Mouse (Mus musculus): ENCODE data around the gene Lrba. TPM values are rescaled to one million over a fixed set of nuclear protein-coding genes. Genes with fewer than 3 reads are reported as not detected.

Gene Lrba
- total RNA-seq, 2 experiments from 2014 or later = 19.5 to 21.2 TPM

DNA sequence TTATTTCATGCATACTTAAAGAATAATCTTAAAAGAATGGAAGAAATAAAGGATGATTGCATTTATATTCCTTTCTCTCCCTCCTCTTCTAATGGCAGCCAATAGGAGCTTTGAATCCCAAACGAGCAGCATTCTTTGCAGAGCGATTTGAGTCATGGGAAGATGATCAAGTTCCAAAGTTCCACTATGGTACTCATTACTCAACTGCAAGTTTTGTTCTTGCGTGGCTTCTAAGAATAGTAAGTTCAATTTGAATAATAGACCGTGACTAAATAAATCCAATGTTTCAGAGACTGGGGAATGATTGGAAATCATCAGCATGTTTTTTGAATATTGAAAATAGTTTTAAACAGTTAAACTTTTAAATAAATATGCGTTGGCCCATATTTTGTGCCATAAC lies 416.9 kb downstream of the Lrba start:
- DNase-seq = no peak
- intact Hi-C loops (cut with DNase I) = no loop called here

- DNase-seq = no peak
- intact Hi-C loops (cut with DNase I) = no loop called here
Observed at GRCm38 (mm10) chr3:86641796-86642195, 417.3 kb downstream of the Lrba start.

- intact Hi-C loops (cut with DNase I) = no loop called here
- DNase-seq = no peak
Observed at GRCm38 (mm10) chr3:86646771-86647170, 422.3 kb downstream of the Lrba start.

- DNase-seq = no peak
- intact Hi-C loops (cut with DNase I) = no loop called here
Observed at GRCm38 (mm10) chr3:86651006-86651405, 426.5 kb downstream of the Lrba start.

DNA sequence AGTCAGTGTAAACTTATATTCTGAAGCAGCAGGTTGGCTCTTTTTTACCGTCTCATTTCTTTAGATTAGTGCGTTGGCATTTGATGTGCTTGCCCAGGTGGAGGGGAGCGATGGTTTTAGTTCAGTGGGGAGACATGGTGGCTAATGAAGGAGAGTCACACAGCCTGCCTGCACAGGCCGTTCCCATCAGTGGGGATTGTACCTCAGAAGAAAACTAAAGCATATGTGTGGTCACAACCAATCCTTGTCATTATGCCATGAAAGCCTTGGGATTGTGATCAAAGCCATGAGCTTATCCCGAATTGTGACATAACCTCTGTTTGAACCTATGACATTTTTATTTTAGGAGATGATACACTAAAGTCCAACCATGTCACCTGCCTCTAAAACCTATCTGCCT lies 434.8 kb downstream of the Lrba start:
- DNase-seq = no peak
- intact Hi-C loops (cut with DNase I) = no loop called here

- intact Hi-C loops (cut with DNase I) = no loop called here
- no peak for DNase-seq
Observed at GRCm38 (mm10) chr3:86664399-86664798, 439.9 kb downstream of the Lrba start.

DNA sequence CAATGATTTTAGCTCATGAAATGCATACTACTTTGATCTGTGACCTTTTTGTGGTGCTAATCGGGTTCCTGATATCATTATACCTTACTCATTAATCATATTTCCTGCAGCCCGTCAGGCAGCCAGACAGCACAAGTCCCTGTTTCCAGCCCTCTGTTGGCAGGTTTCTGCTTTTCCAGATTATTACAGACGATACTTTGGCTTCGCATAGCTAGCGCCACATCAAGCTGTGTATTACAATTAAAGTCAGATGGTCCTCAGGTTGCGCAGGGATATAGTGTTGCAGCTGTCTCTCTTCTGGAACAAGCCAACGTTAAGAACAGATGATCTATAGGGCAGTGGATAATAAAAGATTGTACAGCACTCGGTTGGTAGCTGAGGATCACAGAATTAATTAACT lies 443.7 kb downstream of the Lrba start:
- DNase-seq = no peak
- intact Hi-C loops (cut with DNase I) = no loop called here

- no peak for DNase-seq
- intact Hi-C loops (cut with DNase I) = no loop called here
Observed at GRCm38 (mm10) chr3:86677573-86678155, 453.2 kb downstream of the Lrba start.

DNA sequence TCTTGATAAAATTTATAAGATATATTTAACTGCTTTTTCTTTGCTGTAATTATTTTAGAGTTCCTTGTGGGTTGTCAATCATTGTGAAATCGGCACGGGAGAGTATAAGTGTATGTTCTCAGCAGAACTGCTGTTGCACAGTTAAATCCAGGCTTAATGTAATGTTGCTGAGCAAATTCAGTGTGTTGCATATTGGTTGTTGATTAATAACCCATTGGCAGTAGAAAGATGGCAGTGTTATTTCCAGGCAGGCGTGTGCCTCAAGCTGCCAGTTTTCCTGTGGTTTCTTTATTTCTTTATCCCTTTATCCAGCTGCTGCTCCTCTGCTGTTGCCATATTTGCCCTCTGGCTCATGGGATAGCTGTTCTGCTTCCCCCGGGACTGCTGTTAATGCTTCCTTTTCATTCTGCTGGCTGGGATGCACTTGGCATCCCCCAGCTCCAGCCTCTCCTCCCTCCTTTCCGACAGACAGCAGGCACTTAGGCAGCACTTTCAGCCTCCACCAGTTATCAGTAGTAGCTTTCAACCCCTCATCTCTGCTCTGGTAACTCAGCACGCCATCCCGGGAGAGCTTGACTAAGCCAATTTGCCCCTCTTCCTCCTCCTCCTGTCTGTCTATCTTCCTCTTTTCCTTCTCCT lies 463.2 kb downstream of the Lrba start:
- DNase-seq = peak in 1 of 2 experiments; percentile 13

DNA sequence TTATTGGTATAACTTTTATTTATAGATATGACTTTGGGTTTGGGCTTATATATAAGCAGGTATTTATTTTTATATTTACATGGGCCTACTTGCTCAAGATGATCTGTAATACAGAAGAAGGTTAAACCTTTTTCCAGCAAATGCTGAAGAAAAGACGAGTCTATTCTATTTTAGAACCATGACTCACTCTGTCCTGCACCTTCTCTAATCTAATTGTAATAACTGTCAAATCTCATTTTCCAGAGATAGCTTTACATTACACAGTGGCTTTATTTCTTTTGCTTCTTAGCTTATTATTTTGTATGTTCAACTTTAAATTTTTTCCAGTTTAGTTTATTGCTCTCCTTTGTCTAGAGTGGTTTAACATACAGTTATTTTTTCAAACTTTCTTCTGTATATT lies 464.0 kb downstream of the Lrba start:
- DNase-seq = no peak
- intact Hi-C loops (cut with DNase I) = no loop called here

More for the DNA sequence above, 463.2 kb downstream of the Lrba start:
- intact Hi-C loops (cut with DNase I) = no loop called here

- intact Hi-C loops (cut with DNase I) = no loop called here
- no peak for DNase-seq
Observed at GRCm38 (mm10) chr3:86689305-86689704, 464.8 kb downstream of the Lrba start.

GRCm38 (mm10) chr3:86692779-86693178 lies 468.3 kb downstream of the Lrba start:
- intact Hi-C loops (cut with DNase I) = no loop called here
- DNase-seq = no peak

GRCm38 (mm10) chr3:86693553-86693952 lies 469.1 kb downstream of the Lrba start:
- DNase-seq = no peak
- intact Hi-C loops (cut with DNase I) = no loop called here

- DNase-seq = no peak
- intact Hi-C loops (cut with DNase I) = no loop called here
Observed at GRCm38 (mm10) chr3:86698947-86699346, 474.5 kb downstream of the Lrba start.

DNA sequence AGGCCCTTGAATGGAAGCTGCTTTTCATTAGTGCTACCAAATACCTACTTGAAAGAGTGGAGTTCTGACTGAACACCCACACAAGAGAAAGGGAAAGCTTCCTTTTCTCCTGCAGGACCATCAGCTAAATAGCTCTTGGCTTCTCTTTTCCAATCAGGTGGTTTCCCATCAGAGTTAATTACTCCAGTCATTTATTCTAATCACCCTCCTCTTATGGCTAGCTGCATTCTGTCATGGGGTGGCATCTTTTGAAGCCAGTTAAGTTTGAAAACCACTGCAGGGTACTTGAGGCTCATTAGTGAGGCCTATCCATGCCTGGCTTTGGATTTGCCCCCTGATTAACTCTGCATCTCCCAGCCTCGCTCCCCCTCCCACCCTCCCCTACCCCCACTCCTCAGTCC lies 476.7 kb downstream of the Lrba start:
- intact Hi-C loops (cut with DNase I) = no loop called here
- DNase-seq = no peak

DNA sequence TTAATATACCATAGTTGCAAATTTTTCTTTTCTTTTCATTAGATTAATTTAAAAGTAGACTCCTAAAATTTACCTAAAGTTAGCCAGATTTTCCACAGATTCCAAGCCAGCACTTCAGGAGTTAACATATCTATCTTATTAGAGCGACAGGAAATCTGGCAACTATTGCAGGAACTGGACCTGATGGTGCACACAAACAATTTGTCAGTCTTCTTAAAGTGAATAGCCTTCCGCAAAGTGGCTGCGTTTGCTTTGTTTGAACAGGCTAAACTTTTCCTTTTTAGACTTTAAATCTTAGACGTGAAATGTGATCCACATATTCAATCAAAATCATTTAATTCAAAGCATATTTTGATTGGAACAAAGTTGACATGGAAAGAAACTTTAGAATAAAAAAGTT lies 485.0 kb downstream of the Lrba start:
- no peak for DNase-seq
- intact Hi-C loops (cut with DNase I) = no loop called here

GRCm38 (mm10) chr3:86711530-86711929 lies 487.1 kb downstream of the Lrba start:
- DNase-seq = no peak
- intact Hi-C loops (cut with DNase I) = no loop called here

DNA sequence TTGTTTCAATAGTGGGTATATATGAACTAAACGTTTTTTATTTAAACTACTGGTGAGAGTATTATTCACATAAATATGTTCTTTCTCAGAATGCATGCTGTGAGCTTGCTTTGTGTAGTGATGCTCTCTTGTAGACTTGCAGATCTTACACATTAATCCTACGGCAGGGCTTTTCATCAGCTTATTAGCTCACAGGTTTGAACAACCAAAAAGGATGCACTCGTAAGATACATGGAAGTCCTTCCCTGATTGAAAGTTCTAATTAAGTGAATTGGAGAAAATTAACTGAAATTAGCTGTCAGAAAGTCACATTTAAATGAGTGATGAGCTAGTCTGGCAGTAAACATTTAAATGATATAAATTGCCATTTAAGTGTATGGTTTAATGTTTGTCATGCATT lies 488.3 kb downstream of the Lrba start:
- intact Hi-C loops (cut with DNase I) = no loop called here
- no peak for DNase-seq

DNA sequence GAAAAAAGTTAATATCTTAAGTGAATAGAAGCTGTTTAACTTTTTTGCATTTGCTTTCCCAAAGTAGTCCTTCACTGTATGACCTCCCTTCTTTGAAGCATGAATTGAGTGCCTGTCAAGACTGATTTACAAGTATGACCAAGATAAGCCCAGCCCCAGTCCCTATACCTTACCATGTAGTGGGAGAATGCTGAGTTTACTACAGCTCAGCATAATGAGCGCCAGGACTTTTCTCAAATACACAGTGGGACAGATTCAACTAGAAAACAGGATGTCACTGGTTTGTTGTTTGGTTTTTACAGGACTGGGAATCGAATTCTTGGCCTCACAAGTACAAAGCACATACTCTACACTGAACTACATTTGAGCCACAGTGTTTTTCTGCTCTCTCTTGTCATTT lies 490.0 kb downstream of the Lrba start:
- intact Hi-C loops (cut with DNase I) = no loop called here
- no peak for DNase-seq

DNA sequence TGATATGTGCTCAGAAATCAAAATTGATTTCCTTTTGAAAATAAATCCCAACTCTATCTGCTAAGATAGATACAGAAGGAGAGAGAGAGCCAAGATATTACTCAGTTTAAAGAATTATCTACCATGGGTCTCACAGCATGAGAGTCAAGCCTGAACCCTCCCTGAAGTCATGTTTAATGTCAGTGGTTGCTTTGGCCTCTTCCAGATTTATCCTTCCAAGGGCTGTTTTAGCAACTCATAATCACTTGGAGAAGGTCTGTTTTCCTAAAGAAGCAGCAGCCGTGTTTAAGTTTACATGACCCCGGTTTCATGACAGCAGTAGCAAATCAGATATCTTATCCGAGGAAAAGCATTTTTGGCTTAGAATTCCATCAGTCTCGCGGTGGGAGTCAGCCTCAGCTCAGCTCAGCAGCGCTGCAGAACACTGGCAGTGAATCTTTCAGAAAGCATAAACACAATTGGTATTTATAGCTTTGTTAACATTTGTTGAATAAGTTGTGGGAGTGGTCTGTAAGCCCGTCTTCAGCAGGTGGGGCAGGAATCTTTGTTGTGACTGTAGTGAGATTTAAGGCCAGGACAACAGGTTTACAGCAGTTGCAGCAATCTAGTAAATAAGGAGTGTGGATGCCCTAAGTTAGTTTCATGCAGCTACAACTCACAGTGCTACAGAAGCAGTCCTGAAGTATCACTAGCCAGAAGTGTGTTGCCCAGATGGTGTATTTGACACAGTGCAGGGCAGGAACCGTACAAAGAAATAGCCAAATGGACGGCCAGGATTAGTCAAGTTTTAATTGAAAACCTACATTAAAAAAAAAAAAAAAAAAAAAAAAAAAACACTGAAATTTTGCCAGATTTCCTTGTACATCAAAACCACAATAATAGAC lies 499.2 kb downstream of the Lrba start:
- intact Hi-C loops (cut with DNase I) = no loop called here
- no peak for DNase-seq

DNA sequence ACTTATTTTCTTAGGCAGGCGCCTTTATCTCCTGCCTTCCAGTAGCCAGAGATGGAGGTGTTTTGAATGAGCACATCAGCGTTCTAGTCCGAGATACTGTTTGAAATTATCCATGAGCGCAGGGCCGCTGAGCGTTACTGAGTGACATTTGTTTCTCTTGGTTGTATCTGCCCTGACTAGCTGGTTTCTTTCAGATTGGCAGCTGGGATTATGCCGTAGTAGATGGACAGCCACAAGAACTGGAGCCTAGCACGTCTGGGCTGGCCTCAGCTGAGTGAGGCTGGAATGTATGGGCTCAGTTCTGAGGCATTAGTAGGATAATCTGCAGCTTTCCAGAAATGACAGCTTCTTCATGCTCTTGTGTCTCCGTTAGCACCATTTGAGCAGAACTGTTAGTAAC lies 500.6 kb downstream of the Lrba start:
- intact Hi-C loops (cut with DNase I) = no loop called here
- DNase-seq = no peak

DNA sequence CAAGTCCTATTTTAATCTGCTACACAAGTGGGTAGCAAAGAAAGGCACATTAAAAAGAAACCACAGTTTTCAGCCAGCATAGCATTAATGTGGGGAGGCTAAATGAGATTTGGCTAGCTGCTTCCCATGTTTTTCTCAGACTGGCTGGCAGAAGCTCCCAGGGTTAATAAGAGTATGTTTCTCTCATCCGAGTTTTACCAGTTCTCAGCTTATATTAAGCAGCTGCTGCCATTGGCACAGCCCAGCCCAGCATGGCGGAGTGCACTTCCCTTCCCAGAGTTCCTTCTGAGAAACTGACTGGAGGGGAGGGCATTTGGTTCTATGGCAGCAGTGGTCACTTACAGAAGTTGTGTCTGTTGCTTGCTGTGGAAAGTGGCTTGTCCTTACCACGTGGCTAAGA lies 514.4 kb downstream of the Lrba start:
- DNase-seq = no peak
- intact Hi-C loops (cut with DNase I) = no loop called here
